Mouse (Mus musculus) ovary, adult 18-20 months (tissue): ENCODE data around the gene Cox7a2l.
A peak's percentile ranks its signal among the peaks of the same experiment; 100 is the strongest.

ENCODE experiments used
- DNase-seq: peaks from one replicate; pipeline ENCODE4 v3.0.0; 2022; ENCODE audit warnings: low spot score, mixed read lengths

Gene Cox7a2l

GRCm38 (mm10) chr17:83526624-83527532 lies 9.7 kb upstream of the Cox7a2l start:
- peak; percentile 38 for DNase-seq

- no peak for DNase-seq
Observed at GRCm38 (mm10) chr17:83526091-83526561, 9.0 kb upstream of the Cox7a2l start.

- peak; percentile 52 for DNase-seq
Observed at GRCm38 (mm10) chr17:83525596-83525995, 8.5 kb upstream of the Cox7a2l start.

- DNase-seq, result no peak
Observed at GRCm38 (mm10) chr17:83524753-83525152, 7.6 kb upstream of the Cox7a2l start.

GRCm38 (mm10) chr17:83522590-83523379 lies 5.7 kb upstream of the Cox7a2l start:
- DNase-seq, result no peak

- DNase-seq, result no peak
Observed at GRCm38 (mm10) chr17:83521881-83522280, 4.8 kb upstream of the Cox7a2l start.

- DNase-seq, result peak; percentile 82
Observed at GRCm38 (mm10) chr17:83514213-83514701, 2.9 kb downstream of the Cox7a2l start.

- DNase-seq, result no peak
Observed at GRCm38 (mm10) chr17:83513655-83514212, 3.4 kb downstream of the Cox7a2l start.

GRCm38 (mm10) chr17:83512130-83512529 lies 5.0 kb downstream of the Cox7a2l start:
- no peak for DNase-seq

- no peak for DNase-seq
Observed at GRCm38 (mm10) chr17:83503693-83504092, 13.4 kb downstream of the Cox7a2l start.

GRCm38 (mm10) chr17:83499692-83500091 lies 17.4 kb downstream of the Cox7a2l start:
- DNase-seq, result no peak

- no peak for DNase-seq
Observed at GRCm38 (mm10) chr17:83498889-83499288, 18.2 kb downstream of the Cox7a2l start.

- no peak for DNase-seq
Observed at GRCm38 (mm10) chr17:83487762-83488161, 29.4 kb downstream of the Cox7a2l start.

- no peak for DNase-seq
Observed at GRCm38 (mm10) chr17:83483784-83484183, 33.3 kb downstream of the Cox7a2l start.

GRCm38 (mm10) chr17:83482817-83483536 lies 34.2 kb downstream of the Cox7a2l start:
- DNase-seq, result no peak

GRCm38 (mm10) chr17:83481551-83481950 lies 35.6 kb downstream of the Cox7a2l start:
- no peak for DNase-seq

GRCm38 (mm10) chr17:83477089-83477488 lies 40.0 kb downstream of the Cox7a2l start:
- DNase-seq, result no peak

GRCm38 (mm10) chr17:83469586-83469985 lies 47.5 kb downstream of the Cox7a2l start:
- no peak for DNase-seq

GRCm38 (mm10) chr17:83466697-83467251 lies 50.4 kb downstream of the Cox7a2l start:
- DNase-seq, result no peak

GRCm38 (mm10) chr17:83465969-83466368 lies 51.2 kb downstream of the Cox7a2l start:
- no peak for DNase-seq

GRCm38 (mm10) chr17:83457271-83457670 lies 59.9 kb downstream of the Cox7a2l start:
- no peak for DNase-seq
